Mouse (Mus musculus) heart, adult 2 months (tissue): ENCODE results near the gene Pvalb. TPM values are rescaled to one million over a fixed set of nuclear protein-coding genes. Genes with fewer than 3 reads are reported as not detected.
A peak's percentile ranks its signal among the peaks of the same experiment; 100 is the strongest.

Experiments used
- DNase-seq, 2 experiments: peaks; one replicate each; pipeline ENCODE4 v3.0.0; 2021
- H3K27ac ChIP-seq: fragments of 200-600 bp; 2 replicates; pipeline ENCODE4 v1.8.1; 2022
- H3K27me3 ChIP-seq: fragments of 200-500 bp; 2 replicates; pipeline ENCODE4 v1.6.1; 2012; ENCODE audit warnings: mild to moderate bottlenecking, low read length, inconsistent platforms, mixed read lengths; ENCODE audit not compliant: control insufficient read depth, insufficient read depth
- H3K36me3 ChIP-seq: fragments of 200-500 bp; 2 replicates; pipeline ENCODE4 v1.6.1; 2012; ENCODE audit warnings: low read length, inconsistent platforms; ENCODE audit not compliant: control insufficient read depth, insufficient read depth
- H3K4me1 ChIP-seq: fragments of 200-500 bp; 2 replicates; pipeline ENCODE4 v1.6.1; 2011; ENCODE audit warnings: low read length; ENCODE audit not compliant: control insufficient read depth, insufficient read depth
- H3K4me3 ChIP-seq: fragments of 200-600 bp; 2 replicates; pipeline ENCODE4 v1.8.1; 2022
- H3K79me2 ChIP-seq: fragments of 200-500 bp; replicated peaks from 2 replicates; pipeline ENCODE4 v1.6.1; 2012; ENCODE audit warnings: mild to moderate bottlenecking, inconsistent platforms, low read length, moderate library complexity, mixed read lengths; ENCODE audit not compliant: control insufficient read depth, insufficient read depth
- H3K9ac ChIP-seq: fragments of 200-500 bp; 2 replicates; pipeline ENCODE4 v1.6.1; 2012; ENCODE audit warnings: low read depth, mild to moderate bottlenecking, control low read depth, inconsistent platforms, low read length, mixed read lengths
- CTCF ChIP-seq: fragments of 200-600 bp; IDR thresholded peaks from 2 replicates; pipeline ENCODE4 v1.8.1; 2022; ENCODE audit warnings: antibody characterized with exemption, mild to moderate bottlenecking, moderate library complexity
- EP300 ChIP-seq: fragments of 200-500 bp; IDR thresholded peaks from 2 replicates; pipeline ENCODE4 v1.6.1; 2011; ENCODE audit warnings: low read depth, low read length, control low read depth; ENCODE audit not compliant: insufficient read depth
- POLR2A ChIP-seq: fragments of 200-500 bp; IDR thresholded peaks from 2 replicates; pipeline ENCODE4 v1.6.1; 2011; ENCODE audit warnings: mild to moderate bottlenecking, low read depth, low read length, control low read depth; ENCODE audit not compliant: insufficient read depth
- WGBS: fragments of 180-500 bp; shearing (Covaris S2); methylation state at CpG from one replicate; pipeline ENCODE4 v1.1.7; 2018; 5-methylcytosine and 5-hydroxymethylcytosine counted together
- intact Hi-C: fragments of 180-260 bp; cut with DNase I; formaldehyde crosslinking; loops from one replicate; pipeline ENCODE4 v1.15.1; 2025
- polyA plus RNA-seq: library from polyadenylated mRNA; depleted of rRNA; stranded (reverse); fragments of >200 nt; gene quantifications from 2 replicates; pipeline ENCODE4 v1.2.3, GENCODE M21; 2012
- total RNA-seq, 2 experiments: library from RNA; stranded (reverse); gene quantifications; 2 replicates each; pipeline ENCODE4 v1.2.3; 2021

Pvalb gene
- total and polyA plus RNA-seq, 3 experiments: 0.37 to 0.77 (median 0.44) TPM

DNA sequence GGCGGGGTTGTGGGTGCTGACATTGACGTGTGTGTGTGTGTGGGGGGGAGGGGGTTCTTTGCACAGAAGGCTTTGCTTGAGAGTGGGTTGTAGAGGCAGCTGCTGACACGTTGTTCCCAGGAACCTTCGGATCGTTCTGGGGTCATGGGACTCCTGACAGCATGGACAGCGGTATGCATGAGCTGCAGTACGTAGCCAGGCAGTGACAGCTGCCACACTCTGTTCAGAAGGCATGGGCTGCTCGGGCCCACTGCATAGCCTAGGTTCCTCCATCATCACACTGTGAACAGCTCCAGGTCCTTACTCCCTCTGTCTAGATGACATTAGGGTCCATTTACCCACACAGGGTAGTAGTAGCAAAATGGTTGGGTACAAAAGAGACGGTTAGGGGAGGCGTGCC lies 28.9 kb downstream of the Pvalb start:
- Histone ChIP-seq H3K79me2 (no peaks in the 10 kb centered on the region), H3K4me1 (peaks cover 6% of the 10 kb centered on the region), H3K4me3 (no peak overlapping the region), H3K9ac (no peak overlapping the region), H3K36me3 (no peaks in the 10 kb centered on the region), H3K27ac (no peak overlapping the region), H3K27me3 (no peaks in the 10 kb centered on the region)
- WGBS: 41% methylated on average over 10 of the region's 10 CpGs
- intact Hi-C loops: loop anchor here (5.0 kb wide), 3 partner anchors 60 to 340 kb away; no protein-coding TSS in a partner anchor
- DNase-seq: no peak
- TF ChIP-seq CTCF (no peak), EP300 (no peak), POLR2A (no peak)

DNA sequence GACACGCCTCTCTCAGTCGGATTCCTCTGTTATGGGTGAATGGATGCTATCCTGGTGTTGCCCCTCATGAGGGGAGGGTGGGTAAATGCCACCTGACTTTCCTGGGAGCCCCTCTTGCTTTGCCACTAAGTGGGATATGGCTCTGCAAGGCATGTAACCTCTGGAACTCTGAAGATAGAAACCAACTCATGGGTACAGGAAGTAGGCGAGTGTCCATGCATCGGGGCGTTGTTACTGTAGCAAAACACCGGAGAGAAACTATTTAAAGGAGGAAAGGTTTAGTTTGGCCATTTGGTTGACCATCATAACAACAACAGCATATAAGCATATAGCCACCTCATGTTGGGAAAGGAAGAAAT lies 31.3 kb downstream of the Pvalb start:
- 73% methylated on average over 6 of the region's 6 CpGs for WGBS
- Histone ChIP-seq H3K79me2 (no peaks in the 10 kb centered on the region), H3K27ac (peak overlapping the region; percentile 77), H3K9ac (peak overlapping the region; percentile 37), H3K4me1 (peaks cover 6% of the 10 kb centered on the region), H3K27me3 (no peaks in the 10 kb centered on the region), H3K36me3 (no peaks in the 10 kb centered on the region), H3K4me3 (peak overlapping the region; percentile 60)
- DNase-seq: no peak
- intact Hi-C loops: loop anchor here (5.0 kb wide), 4 partner anchors 62 to 342 kb away; no protein-coding TSS in a partner anchor
- TF ChIP-seq CTCF: no peak
- no peak for TF ChIP-seq EP300
- no peak for TF ChIP-seq POLR2A

DNA sequence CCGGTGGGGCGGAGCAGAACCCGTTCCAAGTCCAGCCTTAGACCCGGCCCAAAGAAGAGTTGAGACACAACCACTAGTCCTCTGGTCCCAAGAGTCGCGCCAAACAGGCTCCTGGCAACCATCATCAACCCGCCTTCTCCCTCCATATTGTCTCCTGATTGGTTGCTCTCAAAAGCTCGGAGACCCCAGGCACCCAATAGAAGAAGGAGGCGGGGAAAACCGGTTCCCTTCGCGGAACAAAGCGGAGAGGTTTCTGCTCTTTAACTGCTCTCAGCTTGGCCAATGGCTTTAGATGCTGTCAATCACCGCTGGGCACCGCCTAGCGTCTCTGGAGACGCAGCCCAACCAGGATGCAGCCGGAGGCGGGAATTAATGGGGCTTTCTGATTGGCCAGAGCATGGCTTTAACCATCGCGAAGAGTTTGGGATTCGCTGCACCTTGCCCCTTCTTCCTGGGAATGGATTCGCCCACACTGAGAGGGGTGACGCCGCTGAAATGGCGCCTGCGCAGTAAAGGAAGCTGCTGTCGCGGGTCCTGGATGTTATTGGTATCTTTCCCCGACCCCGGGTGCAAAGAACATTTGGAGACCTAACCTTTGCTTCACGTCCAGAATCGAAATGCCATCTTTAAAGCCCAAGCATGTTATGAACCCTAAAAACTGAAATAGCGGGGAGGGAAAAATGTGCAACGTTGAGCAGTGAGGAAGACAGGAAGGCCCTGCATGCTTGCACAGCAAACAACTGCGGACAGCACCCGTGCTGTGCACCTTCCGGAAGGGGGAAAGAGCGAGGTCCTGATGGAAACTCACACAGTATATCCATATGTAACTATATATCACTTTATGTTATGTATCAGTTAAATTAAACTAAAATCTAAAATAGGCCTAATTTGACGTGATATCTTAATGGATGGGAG lies 32.0 kb downstream of the Pvalb start, which contains the start of gene Ift27:
Gene Ift27, minus strand, starts transcription at position 136 of the 915 bp plus-strand sequence.
- 1% methylated on average over 40 of the region's 40 CpGs for WGBS
- Histone ChIP-seq H3K27ac (peak within 1 kb of the TSS; percentile 77), H3K36me3 (no peaks in the 10 kb centered on the region), H3K27me3 (no peaks in the 10 kb centered on the region), H3K4me3 (peak within 1 kb of the TSS; percentile 80), H3K9ac (peak within 1 kb of the TSS; percentile 70), H3K79me2 (no peaks in the 10 kb centered on the region), H3K4me1 (peaks cover 6% of the 10 kb centered on the region)
- intact Hi-C loops: loop anchor here (5.0 kb wide), 1 partner anchor 242 kb away; no protein-coding TSS in a partner anchor
- peak; percentile 94 to 99 for DNase-seq
- TF ChIP-seq POLR2A (peak; percentile 88), EP300 (no peak), CTCF (peak; percentile 13; the same call in 1 of the 2 replicates)

DNA sequence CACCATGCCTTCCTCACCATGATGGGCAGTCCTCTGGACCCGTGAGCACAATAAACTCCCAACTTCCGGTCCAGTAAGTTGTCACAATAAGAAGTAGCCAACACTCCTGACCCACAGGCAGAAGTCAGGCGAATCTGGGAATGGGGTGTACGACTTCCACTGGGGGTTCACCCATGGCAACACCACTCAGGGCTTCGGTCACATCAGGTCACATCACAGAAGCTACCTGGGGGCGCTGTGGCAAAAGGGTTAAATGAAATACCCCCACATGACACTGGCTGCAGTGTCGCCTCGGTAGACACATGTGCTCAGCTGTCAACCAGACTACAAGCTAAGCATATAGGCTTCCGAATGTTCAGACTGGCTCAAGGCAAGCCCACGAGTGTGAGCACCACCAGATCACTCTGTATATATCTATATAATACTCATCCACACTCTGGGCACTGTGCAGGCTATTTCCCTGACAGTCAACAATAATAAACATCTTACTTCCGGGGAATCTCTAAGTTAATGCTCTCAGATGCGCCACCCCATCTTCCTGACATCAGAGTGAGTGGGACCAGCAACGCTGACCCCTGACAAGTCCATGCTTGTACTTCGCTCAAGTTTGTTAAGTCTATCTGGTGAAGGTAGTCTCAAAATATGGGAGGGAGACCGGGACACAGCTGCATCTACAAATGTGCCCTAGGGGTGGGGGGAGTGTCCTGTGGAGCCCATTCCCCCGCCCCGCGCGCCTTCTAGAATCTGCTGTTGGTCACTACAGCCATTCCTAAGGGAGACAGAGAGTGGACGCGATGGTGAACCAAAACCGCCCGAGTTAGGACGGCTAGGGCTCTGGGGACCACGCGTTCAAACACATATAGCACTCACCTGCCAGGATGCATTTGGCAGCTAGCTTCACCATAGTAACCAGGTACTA lies 33.0 kb downstream of the Pvalb start:
- TF ChIP-seq EP300 (no peak), CTCF (no peak), POLR2A (no peak)
- H3K4me1 ChIP-seq: peaks cover 6% of the 10 kb centered on the region
- peak overlapping the region; percentile 70 for H3K9ac ChIP-seq
- DNase-seq: no peak
- peak overlapping the region; percentile 66 for H3K27ac ChIP-seq
- H3K4me3 ChIP-seq: peak overlapping the region; percentile 80
- 23% methylated on average over 26 of the region's 26 CpGs for WGBS
- no peaks in the 10 kb centered on the region for H3K79me2 ChIP-seq
- no peaks in the 10 kb centered on the region for H3K27me3 ChIP-seq
- H3K36me3 ChIP-seq: no peaks in the 10 kb centered on the region
- intact Hi-C loops: loop anchor here (5.0 kb wide), 1 partner anchor 241 kb away; no protein-coding TSS in a partner anchor

DNA sequence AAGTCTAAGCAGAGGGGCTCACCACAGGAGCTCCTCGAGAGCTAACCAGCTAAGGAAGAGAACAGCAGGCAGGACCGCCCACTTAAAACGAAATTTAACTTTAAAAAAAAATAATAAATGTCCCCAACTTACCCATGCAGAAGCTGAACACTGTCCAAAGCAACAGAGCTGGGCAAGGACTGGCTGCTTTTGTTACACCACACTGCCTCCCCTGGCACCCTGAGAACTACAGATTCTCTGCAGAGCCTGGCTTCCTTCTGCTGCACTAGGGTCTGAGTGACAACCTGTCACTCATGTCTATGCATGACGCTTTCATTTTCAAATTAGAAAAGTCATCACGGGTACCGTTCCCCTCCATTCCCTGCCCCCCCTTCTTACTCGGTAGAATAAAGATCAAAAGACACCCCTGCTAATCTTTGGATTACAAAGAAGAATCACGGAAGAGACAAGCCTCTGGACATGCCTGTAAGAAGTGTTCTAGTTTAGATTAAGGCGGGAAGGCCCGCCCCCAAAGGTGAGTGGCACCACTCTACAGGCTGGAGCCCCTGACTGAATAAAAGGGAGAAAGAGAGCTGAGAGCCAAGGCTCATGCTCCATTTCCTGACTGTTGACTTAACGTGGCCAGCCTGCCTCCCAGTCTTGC lies 33.8 kb downstream of the Pvalb start:
- Histone ChIP-seq H3K36me3 (no peaks in the 10 kb centered on the region), H3K27ac (no peak overlapping the region), H3K9ac (no peak overlapping the region), H3K79me2 (no peaks in the 10 kb centered on the region), H3K4me3 (no peak overlapping the region), H3K27me3 (no peaks in the 10 kb centered on the region), H3K4me1 (peaks cover 6% of the 10 kb centered on the region)
- TF ChIP-seq POLR2A (no peak), CTCF (no peak), EP300 (no peak)
- 72% methylated on average over 11 of the region's 11 CpGs for WGBS
- no peak for DNase-seq
- intact Hi-C loops: loop anchor here (5.0 kb wide), 1 partner anchor 240 kb away; no protein-coding TSS in a partner anchor
